Mouse (Mus musculus) layer of hippocampus, adult 9-11 months (tissue): Measurements from ENCODE around the gene Ksr1.
"Not testable (repeated sequence)": the region's sequence is repeated elsewhere in the genome, so short reads cannot be mapped to it uniquely, and the experiment has no call there.

Source experiments
- DNase-seq: peaks from one replicate; pipeline ENCODE4 v3.0.0; 2022

Ksr1 gene

GRCm38 (mm10) chr11:79036324-79036723 is 109.9 kb downstream of the Ksr1 start:
- DNase-seq: no peak

GRCm38 (mm10) chr11:79033636-79034035 is 112.6 kb downstream of the Ksr1 start:
- no peak for DNase-seq

DNA sequence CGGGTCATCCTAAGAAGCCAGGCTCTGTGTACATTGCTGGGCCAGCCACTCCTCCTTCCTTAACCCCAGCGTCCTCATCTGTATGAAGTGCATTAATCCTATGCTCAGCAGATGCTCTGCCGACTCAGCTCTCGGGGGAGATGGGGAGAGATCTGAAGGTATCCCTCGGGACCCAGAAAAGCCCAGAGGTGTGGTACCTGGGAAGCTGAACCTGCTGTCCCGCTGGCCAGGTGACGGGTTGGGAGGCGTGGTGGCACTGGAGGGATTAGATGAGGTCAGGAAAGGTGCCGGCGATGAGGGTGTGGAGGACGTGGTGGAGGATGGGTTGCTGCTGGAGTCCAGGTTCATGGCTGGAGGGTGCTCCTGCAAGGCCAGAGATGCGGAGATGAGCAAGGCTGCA is 113.2 kb downstream of the Ksr1 start:
- no peak for DNase-seq

DNA sequence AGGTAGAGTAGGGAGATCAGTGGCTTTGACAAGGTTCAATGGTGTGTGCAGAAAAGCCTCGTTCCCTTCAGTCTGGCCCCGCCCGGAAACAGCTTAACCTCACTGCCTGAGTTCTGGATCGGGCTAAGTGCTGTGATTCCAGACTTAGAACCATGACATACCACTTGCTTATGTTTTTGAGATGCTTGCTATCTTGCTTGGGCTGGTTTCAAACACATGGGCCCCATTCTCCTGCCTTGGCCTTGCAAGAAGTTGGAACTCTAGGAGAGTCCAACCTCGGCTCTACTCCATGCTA is 114.8 kb downstream of the Ksr1 start:
- DNase-seq: no peak

GRCm38 (mm10) chr11:79030570-79031451 is 115.4 kb downstream of the Ksr1 start:
- peak; percentile 75 for DNase-seq

DNA sequence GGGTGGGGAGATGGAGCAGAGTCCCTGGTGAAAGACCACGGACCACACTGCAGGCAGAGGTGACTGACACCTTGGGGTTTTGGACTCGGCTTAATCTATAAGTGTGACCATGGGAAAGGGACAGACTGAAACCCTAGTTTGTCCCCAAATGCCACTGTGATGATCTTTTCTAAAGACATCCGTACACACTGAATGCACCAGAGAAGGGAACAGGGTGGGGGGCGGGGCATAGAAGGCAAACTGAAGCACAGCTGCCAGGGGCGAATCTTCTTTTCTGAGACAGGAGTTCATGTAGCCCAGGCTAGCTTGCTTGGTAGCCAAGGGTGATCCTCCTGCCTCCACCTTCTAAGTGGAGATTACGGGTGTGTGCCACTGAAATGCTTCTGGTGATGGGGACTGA is 122.5 kb downstream of the Ksr1 start:
- no peak for DNase-seq

DNA sequence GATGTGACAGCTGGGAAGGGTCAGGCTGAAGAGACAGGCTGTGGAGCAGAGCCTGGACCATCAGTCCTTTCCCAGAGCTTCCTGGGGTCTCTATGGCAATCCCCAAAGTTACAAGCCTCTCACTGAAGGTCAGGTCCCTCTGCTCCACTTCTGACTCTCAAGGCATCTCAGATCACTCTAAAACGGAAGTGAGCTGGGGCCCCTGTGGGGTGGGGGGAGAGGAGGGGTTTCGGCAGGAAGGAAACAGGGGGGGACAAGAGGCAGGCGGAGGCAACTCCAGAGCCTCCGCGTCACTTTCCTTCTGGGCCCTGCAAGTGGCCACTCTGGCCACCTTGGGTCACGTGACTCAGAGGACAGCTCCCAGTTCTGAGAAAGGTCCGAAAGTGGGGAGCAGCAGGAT is 122.9 kb downstream of the Ksr1 start:
- no peak for DNase-seq

GRCm38 (mm10) chr11:79022836-79023235 is 123.4 kb downstream of the Ksr1 start:
- DNase-seq: no peak

- DNase-seq: no peak
Observed at GRCm38 (mm10) chr11:79020535-79021045, 125.6 kb downstream of the Ksr1 start.

DNA sequence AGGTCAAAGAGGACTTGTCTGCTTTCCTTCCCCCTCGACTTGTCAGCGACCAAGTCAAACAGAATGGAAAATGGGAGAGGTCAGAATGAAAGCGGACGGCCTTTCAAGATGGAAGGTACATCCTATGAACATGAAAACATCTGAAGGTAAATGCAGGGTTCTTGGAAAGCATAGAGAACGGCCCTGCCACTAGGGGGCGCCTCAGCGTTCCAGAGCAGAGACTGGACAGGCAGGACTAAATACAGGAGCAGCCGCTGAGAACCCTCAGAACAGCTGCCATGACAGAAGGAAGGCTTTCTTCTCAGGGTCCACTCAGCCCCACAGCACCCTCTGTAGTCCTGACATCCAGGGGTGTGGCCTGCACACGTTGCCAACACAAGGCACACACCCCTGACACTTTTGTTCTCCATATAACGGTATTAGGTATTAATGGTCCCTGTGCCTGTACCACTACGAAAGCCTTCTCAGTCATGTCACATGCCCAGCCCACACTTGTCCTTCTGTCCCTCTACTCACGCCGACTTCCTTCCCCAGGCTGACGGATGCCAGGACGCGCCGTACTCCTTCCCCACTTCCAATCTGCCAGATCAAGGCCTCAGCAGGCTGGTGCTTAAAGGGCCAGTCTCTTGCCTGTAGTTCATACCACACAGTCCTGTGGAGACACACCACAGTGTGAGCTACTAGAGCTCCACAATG is 126.2 kb downstream of the Ksr1 start:
- peak; percentile 52 for DNase-seq

DNA sequence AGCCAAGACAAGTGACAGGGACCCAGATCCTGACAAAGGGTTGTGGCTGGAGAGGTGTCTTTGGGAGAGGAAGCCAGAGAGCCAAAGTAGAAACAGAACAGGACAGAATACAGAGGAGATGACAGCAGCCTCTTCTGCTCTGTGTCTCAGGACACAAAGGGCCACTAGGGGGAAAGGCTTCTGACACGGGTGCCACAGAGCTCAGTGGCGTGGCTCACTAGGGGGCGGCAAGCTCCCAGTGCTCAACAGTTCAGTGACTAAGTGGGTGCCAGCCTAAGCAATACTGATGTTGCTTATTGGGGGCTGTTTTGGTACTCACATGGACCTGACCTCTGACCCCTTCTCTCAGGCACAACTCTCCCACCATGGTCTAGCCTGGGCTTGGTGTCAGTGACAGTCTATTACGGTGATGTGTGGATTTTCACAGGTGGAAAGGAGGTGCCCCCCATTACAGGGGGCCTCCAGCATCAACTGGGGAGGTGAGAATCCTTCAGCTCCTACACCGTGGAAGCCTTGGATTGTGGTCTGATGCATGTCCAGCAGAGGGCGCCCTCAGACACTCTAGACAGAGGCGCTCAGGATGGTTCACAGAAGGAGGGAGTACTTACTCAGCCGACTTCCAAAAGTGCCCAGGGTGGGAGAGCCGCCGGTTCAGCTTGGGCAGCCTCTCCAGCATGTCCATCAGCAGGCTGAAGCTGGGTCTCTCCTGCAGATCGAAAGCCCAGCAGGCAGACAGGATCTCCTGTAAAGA is 127.1 kb downstream of the Ksr1 start:
- no peak for DNase-seq

DNA sequence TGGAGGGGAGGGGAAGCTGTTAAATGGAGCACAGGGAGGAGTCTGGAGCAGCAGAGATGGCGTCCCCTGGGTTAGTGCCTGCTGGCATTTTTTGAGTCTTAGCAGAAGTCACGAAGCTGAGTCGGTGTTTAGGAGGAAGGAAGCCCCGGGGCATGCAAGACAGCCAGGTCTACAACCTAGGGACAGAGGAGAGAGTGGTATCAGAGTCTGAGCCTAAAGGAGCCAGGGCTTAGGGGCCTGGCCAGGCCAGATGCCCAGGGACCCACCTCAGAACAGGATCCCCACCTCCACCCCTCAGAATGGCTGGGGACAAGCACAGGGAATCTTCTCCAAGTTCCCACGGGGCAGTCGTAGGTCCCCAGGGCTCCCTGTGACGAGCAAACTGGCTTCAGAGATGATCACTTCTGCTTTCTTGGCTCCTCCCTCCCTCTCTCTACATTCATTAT is 129.0 kb downstream of the Ksr1 start:
- no peak for DNase-seq

DNA sequence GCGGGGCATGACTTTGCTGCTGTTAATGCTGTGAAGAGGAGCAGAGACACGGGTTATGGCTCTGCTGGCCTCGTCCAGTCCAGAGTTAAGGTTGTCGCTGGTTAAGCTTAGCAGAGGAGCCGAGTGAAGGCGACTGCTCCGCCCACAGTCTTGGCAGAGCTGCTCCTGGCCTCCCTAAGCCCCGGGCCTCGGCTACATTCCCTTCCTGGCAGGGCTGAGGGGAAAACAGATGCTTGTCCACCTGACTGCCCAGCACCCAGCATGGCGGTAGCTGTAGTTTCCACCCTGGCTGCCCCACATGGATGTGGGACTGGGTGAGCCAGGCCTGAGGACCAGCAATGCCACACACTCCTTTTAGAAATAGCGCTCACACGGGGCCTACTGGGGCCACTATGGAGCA is 130.0 kb downstream of the Ksr1 start:
- peak; percentile 1 for DNase-seq

DNA sequence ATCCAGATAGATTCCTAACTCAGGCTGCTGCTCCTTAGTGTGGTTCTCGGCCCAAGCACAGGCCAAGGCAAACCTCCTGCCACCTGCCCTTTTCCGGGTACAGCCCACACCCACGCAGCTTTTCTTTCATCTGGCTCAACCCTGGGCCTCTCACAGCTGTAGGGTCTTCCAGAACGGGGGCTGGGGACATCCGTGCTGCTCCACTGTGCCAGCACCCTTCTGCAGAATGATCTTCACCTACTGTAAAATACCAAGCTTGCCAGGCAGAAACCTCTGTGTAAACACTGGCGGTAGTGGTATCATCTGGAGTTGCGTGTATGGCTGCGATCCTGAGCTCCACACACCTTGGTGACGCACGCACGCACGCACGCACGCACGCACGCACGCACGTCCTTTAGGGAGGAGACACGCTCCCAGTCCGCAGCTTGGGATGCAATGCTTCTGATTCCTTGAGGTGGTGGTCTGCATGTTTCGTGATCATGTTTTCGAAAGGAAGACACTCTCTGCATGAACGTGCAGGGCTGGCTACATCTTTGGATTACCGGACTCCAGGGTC is 130.5 kb downstream of the Ksr1 start:
- peak; percentile 1 for DNase-seq

DNA sequence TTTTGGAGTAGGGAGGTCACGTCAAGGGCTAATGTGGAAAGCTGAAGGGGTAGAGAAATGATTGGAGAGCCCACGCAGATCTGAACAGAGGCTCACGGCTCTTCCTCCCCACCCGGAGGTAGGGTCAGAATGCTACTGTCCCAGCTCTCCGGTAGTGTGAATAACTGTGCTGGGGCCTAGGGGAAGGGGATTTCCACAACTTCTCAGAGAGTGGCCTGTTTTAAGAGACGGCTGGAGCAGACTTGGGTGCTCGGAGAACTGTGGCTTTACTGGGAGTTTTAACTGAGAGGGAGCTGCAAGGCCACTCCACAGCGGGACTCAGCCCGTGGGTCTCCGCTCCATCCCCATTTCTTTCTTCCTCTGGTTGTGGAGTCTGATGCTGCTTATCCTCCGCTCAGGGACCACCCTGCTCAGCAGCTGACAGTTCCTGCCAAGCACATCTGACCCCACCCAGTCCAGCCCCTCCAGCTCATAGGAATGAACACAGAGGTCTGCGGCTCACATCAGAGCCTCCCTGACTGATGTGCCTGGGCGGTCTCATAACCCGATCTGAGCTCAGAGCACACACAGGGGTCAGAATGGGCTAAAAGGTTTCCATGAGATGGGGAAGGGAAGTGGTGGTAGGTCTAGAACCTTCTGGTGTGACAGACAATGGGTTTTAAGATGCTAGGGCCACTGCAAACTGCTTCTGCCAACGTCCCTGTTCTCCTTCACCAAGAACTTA is 131.4 kb downstream of the Ksr1 start:
- peak; percentile 1 for DNase-seq

- no peak for DNase-seq
Observed at GRCm38 (mm10) chr11:79013806-79014205, 132.4 kb downstream of the Ksr1 start.

GRCm38 (mm10) chr11:79013056-79013455 is 133.2 kb downstream of the Ksr1 start:
- DNase-seq: no peak

DNA sequence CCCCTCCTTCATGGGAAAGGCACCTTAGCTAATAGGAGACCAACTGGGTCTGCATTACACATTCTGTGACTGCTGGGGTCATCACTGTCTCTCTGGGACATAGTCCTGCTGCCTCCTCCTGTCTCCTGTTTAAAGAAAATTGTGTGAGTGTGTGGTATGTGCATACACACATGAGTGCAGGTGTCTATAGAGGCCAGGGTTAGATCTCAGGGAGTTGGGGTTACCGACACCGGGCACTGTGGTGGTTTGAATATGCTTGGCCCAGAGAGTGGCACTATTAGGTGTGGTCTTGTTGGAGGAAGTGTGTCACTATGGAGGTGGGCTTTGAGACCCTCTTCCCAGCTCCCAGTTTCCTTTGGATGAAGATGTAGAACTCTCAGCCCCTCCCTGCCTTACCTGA is 133.7 kb downstream of the Ksr1 start:
- DNase-seq: no peak

GRCm38 (mm10) chr11:79008891-79009290 is 137.3 kb downstream of the Ksr1 start:
- no peak for DNase-seq

GRCm38 (mm10) chr11:79008007-79008775 is 138.0 kb downstream of the Ksr1 start:
- DNase-seq: no peak

- DNase-seq: not testable (repeated sequence)
Observed at GRCm38 (mm10) chr11:79007356-79007755, 138.9 kb downstream of the Ksr1 start.

GRCm38 (mm10) chr11:79006417-79006816 is 139.8 kb downstream of the Ksr1 start:
- no peak for DNase-seq
